Mouse (Mus musculus): ENCODE measurements around the gene Lrrc8b. TPM values are rescaled to one million over a fixed set of nuclear protein-coding genes. Genes with fewer than 3 reads are reported as not detected.
A peak's percentile ranks its signal among the peaks of the same experiment; 100 is the strongest.

The Lrrc8b gene
- polyA plus RNA-seq, 1 experiment: 23.6 TPM

GRCm38 (mm10) chr5:105425587-105425986 is 10.0 kb downstream of the Lrrc8b start:
- Histone ChIP-seq H3K4me3 (replicated peaks; ENCODE audit: insufficient read depth, low read depth, low read length) (no peak overlapping the region), H3K27ac (ENCODE audit: insufficient read depth, low read length) (no peak overlapping the region), H3K27me3 (ENCODE audit: control insufficient read depth, insufficient read depth, low read length) (no peaks in the 10 kb centered on the region), H3K4me1 (ENCODE audit: control insufficient read depth, insufficient read depth, low read length) (peaks cover 4% of the 10 kb centered on the region; the same call in 1 of the 2 replicates)
- DNase-seq: no peak
- TF ChIP-seq CTCF (IDR thresholded peaks at IDR 0.05; ENCODE audit: borderline replicate concordance, insufficient read depth, low read depth, low read length): no peak
- WGBS: 97% methylated on average over 2 of the region's 2 CpGs

DNA sequence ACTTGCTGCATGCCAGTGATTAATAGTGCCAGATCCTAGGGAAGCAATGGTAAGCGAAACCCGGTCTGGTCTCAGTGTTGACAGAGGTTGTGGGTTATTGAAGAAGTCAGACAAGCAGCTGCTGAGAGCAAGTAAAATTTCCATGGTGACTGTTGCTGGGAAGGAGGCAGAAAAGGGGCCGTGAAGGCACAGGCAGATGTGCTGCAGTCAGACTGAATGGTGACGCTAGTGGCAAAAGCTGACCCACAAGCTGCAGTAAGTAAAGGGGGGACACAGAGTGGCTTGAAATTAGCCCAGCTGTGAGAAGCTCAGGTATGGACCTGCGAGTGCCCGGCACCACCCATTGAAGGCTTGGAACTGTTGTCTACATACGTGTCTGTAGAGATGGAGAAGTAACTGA is 11.8 kb downstream of the Lrrc8b start:
- no peak overlapping the region for H3K27ac ChIP-seq (ENCODE audit: insufficient read depth, low read length)
- no peak for TF ChIP-seq CTCF (IDR thresholded peaks at IDR 0.05; ENCODE audit: borderline replicate concordance, insufficient read depth, low read depth, low read length)
- no peak for TF ChIP-seq POLR2A (IDR thresholded peaks at IDR 0.05; ENCODE audit: borderline replicate concordance, insufficient read depth, low read length)
- WGBS: 93% methylated on average over 7 of the region's 7 CpGs
- H3K27me3 ChIP-seq (ENCODE audit: control insufficient read depth, insufficient read depth, low read length): no peaks in the 10 kb centered on the region
- no peak for DNase-seq
- H3K4me1 ChIP-seq (ENCODE audit: control insufficient read depth, insufficient read depth, low read length): peaks cover 4% of the 10 kb centered on the region; the same call in 1 of the 2 replicates
- H3K4me3 ChIP-seq (replicated peaks; ENCODE audit: insufficient read depth, low read depth, low read length): no peak overlapping the region

GRCm38 (mm10) chr5:105428265-105428974 is 12.8 kb downstream of the Lrrc8b start:
- H3K4me3 ChIP-seq (replicated peaks; ENCODE audit: insufficient read depth, low read depth, low read length): no peak overlapping the region
- no peaks in the 10 kb centered on the region for H3K27me3 ChIP-seq (ENCODE audit: control insufficient read depth, insufficient read depth, low read length)
- peaks cover 4% of the 10 kb centered on the region; the same call in 1 of the 2 replicates for H3K4me1 ChIP-seq (ENCODE audit: control insufficient read depth, insufficient read depth, low read length)
- peak; percentile 67 to 81 for DNase-seq
- no peak overlapping the region for H3K27ac ChIP-seq (ENCODE audit: insufficient read depth, low read length)
- no peak for TF ChIP-seq POLR2A (IDR thresholded peaks at IDR 0.05; ENCODE audit: borderline replicate concordance, insufficient read depth, low read length)
- TF ChIP-seq CTCF (IDR thresholded peaks at IDR 0.05; ENCODE audit: borderline replicate concordance, insufficient read depth, low read depth, low read length): no peak
- WGBS: 12% methylated on average over 12 of the region's 12 CpGs

GRCm38 (mm10) chr5:105430148-105430547 is 14.6 kb downstream of the Lrrc8b start:
- Histone ChIP-seq H3K27me3 (ENCODE audit: control insufficient read depth, insufficient read depth, low read length) (no peaks in the 10 kb centered on the region), H3K27ac (ENCODE audit: insufficient read depth, low read length) (no peak overlapping the region), H3K4me1 (ENCODE audit: control insufficient read depth, insufficient read depth, low read length) (peaks cover 7% of the 10 kb centered on the region), H3K4me3 (replicated peaks; ENCODE audit: insufficient read depth, low read depth, low read length) (no peak overlapping the region)
- no peak for DNase-seq
- TF ChIP-seq POLR2A (IDR thresholded peaks at IDR 0.05; ENCODE audit: borderline replicate concordance, insufficient read depth, low read length) (no peak), CTCF (IDR thresholded peaks at IDR 0.05; ENCODE audit: borderline replicate concordance, insufficient read depth, low read depth, low read length) (no peak)
- WGBS: 85% methylated on average over 8 of the region's 8 CpGs

- Histone ChIP-seq H3K4me1 (ENCODE audit: control insufficient read depth, insufficient read depth, low read length) (peaks cover 3% of the 10 kb centered on the region; the same call in 1 of the 2 replicates), H3K4me3 (replicated peaks; ENCODE audit: insufficient read depth, low read depth, low read length) (no peak overlapping the region), H3K27me3 (ENCODE audit: control insufficient read depth, insufficient read depth, low read length) (no peaks in the 10 kb centered on the region), H3K27ac (ENCODE audit: insufficient read depth, low read length) (no peak overlapping the region)
- WGBS: 95% methylated on average over 5 of the region's 5 CpGs
- no peak for DNase-seq
- TF ChIP-seq CTCF (IDR thresholded peaks at IDR 0.05; ENCODE audit: borderline replicate concordance, insufficient read depth, low read depth, low read length): no peak
- TF ChIP-seq POLR2A (IDR thresholded peaks at IDR 0.05; ENCODE audit: borderline replicate concordance, insufficient read depth, low read length): no peak
These were observed 24.0 kb downstream of the Lrrc8b start for GRCm38 (mm10) chr5:105439608-105440007.

DNA sequence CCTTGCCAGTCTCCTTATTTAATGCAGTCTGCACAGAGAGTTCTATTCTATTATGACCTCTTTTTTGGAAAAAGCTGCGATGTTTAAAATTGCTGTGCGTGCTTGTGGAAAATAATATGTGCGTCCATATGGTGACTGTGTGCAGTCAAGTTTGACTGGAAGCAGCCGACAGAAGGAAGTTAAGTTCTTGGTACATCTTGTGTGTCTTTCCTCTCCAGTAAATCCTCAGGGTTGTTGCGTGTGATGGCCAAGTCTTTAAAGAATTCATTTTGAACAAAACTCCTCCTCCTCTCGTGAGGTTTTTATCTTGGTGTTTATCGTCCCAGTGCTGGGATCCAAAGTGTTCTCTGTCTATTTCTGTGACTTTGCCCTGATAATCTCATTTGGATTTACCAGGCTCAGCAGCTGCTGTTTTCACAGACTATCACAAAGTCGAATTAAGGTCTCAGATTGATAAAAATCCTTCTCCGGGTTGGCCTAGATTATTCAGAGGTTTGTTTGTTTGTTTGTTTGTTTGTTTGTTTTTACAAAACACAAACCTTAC is 25.5 kb downstream of the Lrrc8b start:
- no peak overlapping the region for H3K4me3 ChIP-seq (replicated peaks; ENCODE audit: insufficient read depth, low read depth, low read length)
- no peak for DNase-seq
- 49% methylated on average over 9 of the region's 9 CpGs for WGBS
- no peak overlapping the region for H3K27ac ChIP-seq (ENCODE audit: insufficient read depth, low read length)
- H3K27me3 ChIP-seq (ENCODE audit: control insufficient read depth, insufficient read depth, low read length): no peaks in the 10 kb centered on the region
- TF ChIP-seq CTCF (IDR thresholded peaks at IDR 0.05; ENCODE audit: borderline replicate concordance, insufficient read depth, low read depth, low read length) (no peak), POLR2A (IDR thresholded peaks at IDR 0.05; ENCODE audit: borderline replicate concordance, insufficient read depth, low read length) (no peak)
- 0 out of 2 replicates have a peak, but pooled peaks cover 3% of the 10 kb centered on the region for H3K4me1 ChIP-seq (ENCODE audit: control insufficient read depth, insufficient read depth, low read length)

- 84% methylated on average over 5 of the region's 5 CpGs for WGBS
- TF ChIP-seq CTCF (IDR thresholded peaks at IDR 0.05; ENCODE audit: borderline replicate concordance, insufficient read depth, low read depth, low read length): no peak
- TF ChIP-seq POLR2A (IDR thresholded peaks at IDR 0.05; ENCODE audit: borderline replicate concordance, insufficient read depth, low read length): no peak
- H3K27me3 ChIP-seq (ENCODE audit: control insufficient read depth, insufficient read depth, low read length): no peaks in the 10 kb centered on the region
- H3K27ac ChIP-seq (ENCODE audit: insufficient read depth, low read length): no peak overlapping the region
- 0 out of 2 replicates have a peak, but pooled peaks cover 3% of the 10 kb centered on the region for H3K4me1 ChIP-seq (ENCODE audit: control insufficient read depth, insufficient read depth, low read length)
- no peak overlapping the region for H3K4me3 ChIP-seq (replicated peaks; ENCODE audit: insufficient read depth, low read depth, low read length)
- no peak for DNase-seq
These were observed 26.8 kb downstream of the Lrrc8b start for GRCm38 (mm10) chr5:105442212-105443000.
